Mouse (Mus musculus) heart, embryonic 11.5 days (tissue): ENCODE results near the gene Dgkg. TPM values are rescaled to one million over a fixed set of nuclear protein-coding genes. Genes with fewer than 3 reads are reported as not detected.

Source experiments
- ATAC-seq: fragments of 200-750 bp; cut with Nextera tagmentation; replicated peaks from 2 replicates; pipeline ENCODE4 v1.8.0; 2017; ENCODE audit warnings: moderate library complexity; ENCODE audit not compliant: insufficient number of reproducible peaks, low FRiP score, low TSS enrichment
- H3K27ac ChIP-seq: fragments of 300-500 bp; sonication (generic); 2 replicates; pipeline ENCODE4 v1.5.1; 2014; ENCODE audit warnings: mild to moderate bottlenecking, low read depth, low read length
- H3K27me3 ChIP-seq: fragments of 300-500 bp; sonication (generic); 2 replicates; pipeline ENCODE4 v1.6.1; 2014; ENCODE audit warnings: mild to moderate bottlenecking, low read length, mixed read lengths; ENCODE audit not compliant: control insufficient read depth, insufficient read depth
- H3K36me3 ChIP-seq: fragments of 300-500 bp; sonication (generic); 2 replicates; pipeline ENCODE4 v1.6.1; 2014; ENCODE audit warnings: mild to moderate bottlenecking, low read length, moderate library complexity, mixed read lengths; ENCODE audit not compliant: control insufficient read depth, insufficient read depth
- H3K4me1 ChIP-seq: fragments of 300-500 bp; sonication (generic); 2 replicates; pipeline ENCODE4 v1.6.1; 2014; ENCODE audit warnings: low read length; ENCODE audit not compliant: control insufficient read depth, insufficient read depth
- H3K4me2 ChIP-seq: fragments of 300-500 bp; sonication (generic); 2 replicates; pipeline ENCODE4 v1.6.1; 2014; ENCODE audit warnings: mild to moderate bottlenecking, moderate library complexity
- H3K4me3 ChIP-seq: fragments of 300-500 bp; sonication (generic); 2 replicates; pipeline ENCODE4 v1.5.1; 2014; ENCODE audit warnings: low read depth, low read length
- H3K9ac ChIP-seq: fragments of 300-500 bp; sonication (generic); 2 replicates; pipeline ENCODE4 v1.6.1; 2014; ENCODE audit warnings: mild to moderate bottlenecking, low read depth, low read length, moderate library complexity
- H3K9me3 ChIP-seq: fragments of 300-500 bp; sonication (generic); replicated peaks from 2 replicates; pipeline ENCODE4 v1.6.1; 2016; ENCODE audit warnings: low read length; ENCODE audit not compliant: control insufficient read depth
- WGBS: fragments of 180-500 bp; shearing (Covaris S2); extraction: QIAGEN DNeasy Blood & Tissue Kit; methylation state at CpG from one replicate; pipeline ENCODE4 v1.1.7; 2014; ENCODE audit not compliant: insufficient replicate concordance; 5-methylcytosine and 5-hydroxymethylcytosine counted together
- polyA plus RNA-seq: library from polyadenylated mRNA; unstranded; fragments of >200 nt; fragmentation: Nextera tagmentation; extraction: Ambion mirVana; gene quantifications from 2 replicates; pipeline ENCODE4 v1.2.1, GENCODE M21; 2014

The Dgkg gene
- polyA plus RNA-seq, 1 experiment from 2014 or later = 0.44 TPM

DNA sequence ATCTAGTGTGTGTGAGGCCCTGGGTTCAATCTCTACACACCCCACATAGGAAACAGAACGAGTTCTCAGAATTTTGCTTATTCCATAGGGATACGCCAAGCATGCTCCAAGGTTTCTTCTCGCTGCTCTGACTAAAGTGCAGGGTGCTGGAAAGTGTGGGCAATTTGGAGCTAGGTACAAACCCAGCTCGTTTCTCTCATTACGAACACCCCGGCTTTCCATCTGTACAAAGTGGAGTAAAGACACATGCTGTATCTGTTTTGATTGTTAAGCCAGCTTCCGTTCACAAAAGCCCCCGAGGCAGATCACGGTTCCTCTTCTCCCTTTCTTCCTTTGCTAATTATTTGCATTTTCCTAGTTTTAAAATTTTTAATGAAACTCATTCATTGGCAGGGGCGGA is 78.1 kb downstream of the Dgkg start:
- H3K27ac ChIP-seq = no peak overlapping the region
- no peak overlapping the region for H3K9ac ChIP-seq
- H3K9me3 ChIP-seq = no peaks in the 10 kb centered on the region
- H3K4me1 ChIP-seq = no peaks in the 10 kb centered on the region
- H3K4me3 ChIP-seq = no peak overlapping the region
- H3K36me3 ChIP-seq = no peaks in the 10 kb centered on the region
- no peak overlapping the region for H3K4me2 ChIP-seq
- no peaks in the 10 kb centered on the region for H3K27me3 ChIP-seq
- ATAC-seq = no peak
- WGBS = 84% methylated on average over 10 of the region's 10 CpGs

DNA sequence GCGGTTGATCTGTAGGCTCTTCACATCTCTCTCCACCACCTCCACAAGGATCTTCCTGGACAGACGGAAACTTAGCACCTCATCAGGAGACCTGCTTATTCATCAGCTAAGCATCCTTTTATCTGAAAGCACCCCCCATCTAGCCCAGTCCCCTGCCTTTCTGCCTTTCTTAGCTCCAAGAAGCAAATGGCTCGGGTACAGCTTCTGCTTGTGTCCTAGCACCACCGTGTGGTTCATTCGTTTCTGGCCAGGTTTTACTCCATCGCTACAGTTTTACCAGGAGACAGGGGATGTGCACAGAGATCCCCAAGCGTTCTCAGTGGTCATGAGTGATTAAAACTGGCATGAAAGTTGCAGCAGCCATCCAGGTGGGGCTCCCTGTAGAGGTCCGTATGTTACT is 79.4 kb downstream of the Dgkg start:
- H3K9ac ChIP-seq = no peak overlapping the region
- ATAC-seq = no peak
- no peak overlapping the region for H3K4me2 ChIP-seq
- H3K9me3 ChIP-seq = no peaks in the 10 kb centered on the region
- H3K4me1 ChIP-seq = no peaks in the 10 kb centered on the region
- H3K27me3 ChIP-seq = peaks cover 2% of the 10 kb centered on the region; the same call in 1 of the 2 replicates
- H3K36me3 ChIP-seq = no peaks in the 10 kb centered on the region
- H3K4me3 ChIP-seq = no peak overlapping the region
- 38% methylated on average over 8 of the region's 8 CpGs for WGBS
- no peak overlapping the region for H3K27ac ChIP-seq

DNA sequence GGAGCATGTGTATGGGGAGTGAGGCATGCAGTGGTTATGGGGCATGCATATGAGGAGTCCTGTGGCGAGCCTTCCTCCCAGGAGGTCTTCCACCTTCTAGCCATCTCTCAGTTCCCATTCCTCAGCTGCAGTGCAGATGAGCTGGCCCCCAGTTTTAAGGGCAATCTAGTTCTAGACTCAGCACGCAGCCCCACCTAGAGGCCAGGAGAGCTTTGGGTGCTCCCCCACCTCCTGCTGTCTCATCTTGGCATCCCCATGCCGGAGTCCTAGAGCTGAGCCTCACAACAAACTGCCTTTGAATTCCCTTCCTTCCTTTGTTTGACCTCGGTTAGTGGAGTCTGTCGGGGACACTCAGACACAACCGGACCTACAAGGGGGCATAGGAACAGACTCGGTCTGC is 82.9 kb downstream of the Dgkg start:
- Histone ChIP-seq H3K9ac (no peak overlapping the region), H3K36me3 (no peaks in the 10 kb centered on the region), H3K27me3 (peaks cover 12% of the 10 kb centered on the region), H3K9me3 (no peaks in the 10 kb centered on the region), H3K27ac (no peak overlapping the region), H3K4me2 (no peak overlapping the region), H3K4me3 (no peak overlapping the region), H3K4me1 (no peaks in the 10 kb centered on the region)
- 54% methylated on average over 7 of the region's 7 CpGs for whole genome bisulfite sequencing
- ATAC-seq = no peak

DNA sequence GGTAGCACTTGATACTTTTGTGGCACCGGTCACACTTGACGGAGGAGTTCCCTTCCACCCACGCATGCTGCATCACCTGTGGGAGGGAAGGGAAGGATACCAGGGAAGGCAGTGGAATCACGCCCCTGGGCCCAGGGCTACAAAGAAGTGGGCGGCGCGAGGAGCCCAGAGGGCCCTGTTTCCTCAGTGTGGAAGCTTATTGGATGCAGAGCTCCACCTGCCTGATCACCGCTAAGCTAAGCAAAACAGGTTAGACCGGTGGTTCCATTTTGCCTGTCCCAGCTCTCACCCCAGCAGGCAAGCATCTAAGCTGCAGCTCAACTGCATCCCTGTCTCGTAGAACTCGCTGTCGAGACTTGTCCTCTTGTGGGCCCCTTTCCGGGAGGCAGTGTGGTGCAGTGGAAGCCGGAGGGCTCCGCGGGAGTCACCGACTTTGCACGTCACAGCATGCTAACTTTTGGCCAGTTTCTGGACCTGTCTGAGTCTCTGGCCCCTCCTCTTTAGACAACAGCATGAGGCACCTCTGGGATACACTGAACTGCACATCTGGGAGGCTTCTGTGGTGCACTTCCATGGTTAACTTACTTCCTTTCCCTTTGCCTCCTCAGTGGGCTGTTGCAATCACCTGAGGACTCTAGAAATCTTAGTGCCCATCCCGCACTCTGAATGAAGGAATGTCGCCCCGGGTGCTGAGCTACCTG is 84.2 kb downstream of the Dgkg start:
- no peak overlapping the region for H3K27ac ChIP-seq
- no peak overlapping the region for H3K4me3 ChIP-seq
- H3K36me3 ChIP-seq = no peaks in the 10 kb centered on the region
- peaks cover 12% of the 10 kb centered on the region for H3K27me3 ChIP-seq
- 0 out of 2 replicates have a peak overlapping the region, but pooled peaks have one; percentile 1 for H3K4me2 ChIP-seq
- H3K9ac ChIP-seq = no peak overlapping the region
- no peak for ATAC-seq
- 34% methylated on average over 21 of the region's 21 CpGs for WGBS
- H3K4me1 ChIP-seq = no peaks in the 10 kb centered on the region
- H3K9me3 ChIP-seq = no peaks in the 10 kb centered on the region

DNA sequence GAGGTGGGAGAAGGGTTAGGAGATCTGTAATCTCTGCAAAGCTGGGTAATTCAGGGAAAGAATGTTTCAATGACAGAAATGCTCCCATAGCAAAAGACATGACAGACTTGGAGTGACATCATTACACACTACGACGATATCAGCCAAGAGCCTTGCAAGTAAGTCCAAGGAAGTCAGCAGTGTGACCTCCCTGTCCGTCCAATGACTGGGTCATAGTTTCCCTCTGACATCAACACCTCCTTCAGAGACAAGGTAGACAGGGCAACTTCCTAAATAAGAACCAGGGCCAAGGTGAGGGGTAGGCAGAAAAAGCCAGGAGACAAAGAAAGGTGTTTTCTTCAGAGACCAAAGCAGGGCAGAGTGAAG is 92.1 kb downstream of the Dgkg start:
- no peaks in the 10 kb centered on the region for H3K36me3 ChIP-seq
- 0 out of 2 replicates have a peak overlapping the region, but pooled peaks have one; percentile 12 for H3K4me2 ChIP-seq
- no peaks in the 10 kb centered on the region for H3K27me3 ChIP-seq
- no peak overlapping the region for H3K9ac ChIP-seq
- ATAC-seq = no peak
- 51% methylated on average over 3 of the region's 3 CpGs for WGBS
- H3K4me3 ChIP-seq = no peak overlapping the region
- 0 out of 2 replicates have a peak overlapping the region, but pooled peaks have one; percentile 0 for H3K27ac ChIP-seq
- no peaks in the 10 kb centered on the region for H3K9me3 ChIP-seq
- H3K4me1 ChIP-seq = peaks cover 2% of the 10 kb centered on the region; the same call in 1 of the 2 replicates

DNA sequence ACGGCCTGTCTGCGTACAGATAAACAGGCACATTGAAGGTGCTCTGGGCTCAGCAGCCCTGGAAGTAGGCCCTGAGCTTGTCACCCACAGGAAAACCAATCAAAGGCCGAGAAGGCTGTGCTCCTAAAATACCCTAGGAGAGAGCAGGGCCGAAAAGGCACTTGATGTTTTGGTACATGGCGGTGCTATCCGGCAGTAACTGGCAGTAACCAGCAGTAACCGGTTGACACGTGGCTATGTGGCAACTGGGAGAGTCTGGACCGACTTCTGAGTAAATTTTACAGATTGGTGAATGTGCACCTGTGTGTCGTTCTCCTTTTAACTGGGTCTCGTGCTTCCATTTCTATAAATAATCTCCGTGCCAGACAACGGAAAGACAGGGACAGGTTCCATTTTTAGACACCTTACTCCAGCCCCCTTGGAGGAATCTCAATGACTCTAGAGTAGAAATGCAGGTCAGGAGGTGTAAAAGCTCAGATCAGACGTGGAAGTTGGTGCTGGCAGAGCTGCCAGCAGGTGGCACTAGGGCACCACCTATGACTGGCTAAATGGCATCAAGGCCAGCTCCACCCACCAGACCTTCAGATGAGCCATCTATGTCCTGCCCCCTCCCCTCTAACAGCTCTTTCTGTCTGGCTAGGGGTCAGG is 92.6 kb downstream of the Dgkg start:
- peak; percentile 47 for ATAC-seq
- H3K9me3 ChIP-seq = no peaks in the 10 kb centered on the region
- peak overlapping the region; percentile 86 for H3K27ac ChIP-seq
- no peaks in the 10 kb centered on the region for H3K27me3 ChIP-seq
- 34% methylated on average over 14 of the region's 14 CpGs for WGBS
- no peaks in the 10 kb centered on the region for H3K36me3 ChIP-seq
- peak overlapping the region; percentile 52; the same call in 1 of the 2 replicates for H3K9ac ChIP-seq
- H3K4me2 ChIP-seq = peak overlapping the region; percentile 41
- H3K4me1 ChIP-seq = peaks cover 2% of the 10 kb centered on the region; the same call in 1 of the 2 replicates
- H3K4me3 ChIP-seq = 0 out of 2 replicates have a peak overlapping the region, but pooled peaks have one; percentile 10

DNA sequence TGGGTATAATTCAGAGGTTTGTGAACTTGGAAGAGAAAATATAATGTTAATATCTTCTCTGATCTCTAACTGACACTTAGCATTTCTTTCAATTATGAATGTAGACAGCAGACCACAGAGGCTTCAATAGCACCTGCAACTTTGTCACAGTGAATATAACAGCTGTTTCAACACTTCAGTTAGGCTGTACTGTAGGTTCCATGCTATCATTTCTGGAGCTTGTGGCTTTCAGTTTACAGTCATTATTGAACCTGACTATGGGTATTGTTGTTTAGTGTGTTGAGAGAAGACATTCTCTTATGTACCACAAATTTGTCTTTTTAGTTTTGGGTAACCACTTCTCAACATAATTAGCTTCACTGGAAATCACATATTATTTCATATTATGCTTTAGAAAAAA is 93.4 kb downstream of the Dgkg start:
- Histone ChIP-seq H3K27ac (peak overlapping the region; percentile 86; the same call in 1 of the 2 replicates), H3K9ac (no peak overlapping the region), H3K27me3 (no peaks in the 10 kb centered on the region), H3K9me3 (no peaks in the 10 kb centered on the region), H3K4me1 (peaks cover 2% of the 10 kb centered on the region; the same call in 1 of the 2 replicates), H3K4me2 (no peak overlapping the region), H3K4me3 (no peak overlapping the region), H3K36me3 (no peaks in the 10 kb centered on the region)
- no peak for ATAC-seq

DNA sequence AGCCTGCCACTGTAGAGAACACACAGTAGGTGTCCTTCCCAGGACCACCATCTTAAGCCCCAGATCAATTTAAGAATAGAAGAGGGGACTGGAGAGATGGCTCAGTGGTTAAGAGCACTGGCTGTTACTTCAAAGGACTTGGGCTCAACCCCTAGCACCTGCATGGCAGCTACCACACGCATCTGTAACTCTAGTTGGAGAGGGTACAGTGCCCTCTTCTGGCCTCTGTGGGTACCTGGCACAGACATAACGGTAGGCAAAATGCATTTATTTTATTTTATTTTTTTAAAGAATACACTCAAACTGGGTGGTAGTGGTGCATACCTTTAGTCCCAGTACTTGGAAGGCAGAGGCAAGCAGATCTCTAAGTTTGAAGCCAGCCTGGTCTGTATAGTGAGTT is 102.0 kb downstream of the Dgkg start:
- H3K27ac ChIP-seq = no peak overlapping the region
- no peak for ATAC-seq

More for the DNA sequence above, 102.0 kb downstream of the Dgkg start:
- H3K4me1 ChIP-seq = peaks cover 23% of the 10 kb centered on the region
- 46% methylated on average over 2 of the region's 2 CpGs for WGBS
- no peaks in the 10 kb centered on the region for H3K9me3 ChIP-seq
- no peak overlapping the region for H3K9ac ChIP-seq
- H3K36me3 ChIP-seq = no peaks in the 10 kb centered on the region
- no peak overlapping the region for H3K4me3 ChIP-seq
- H3K4me2 ChIP-seq = no peak overlapping the region
- no peaks in the 10 kb centered on the region for H3K27me3 ChIP-seq
